Mouse (Mus musculus): ENCODE measurements around the gene Tnni3. TPM values are rescaled to one million over a fixed set of nuclear protein-coding genes. Genes with fewer than 3 reads are reported as not detected.
"Not testable (repeated sequence)": the region's sequence is repeated elsewhere in the genome, so short reads cannot be mapped to it uniquely, and the experiment has no call there.

Tnni3 gene
- polyA plus RNA-seq (2014; fragmentation: Nextera tagmentation; extraction: Ambion mirVana): 0.36 and 0.46 TPM in 2 replicates

GRCm38 (mm10) chr7:4524212-4524922 lies at the start of gene Tnni3:
Gene Tnni3, minus strand, starts transcription at chr7:4524229.
- H3K4me3 ChIP-seq (replicated peaks; ENCODE audit: low read length); H3K4me1 ChIP-seq (replicated peaks; ENCODE audit: control insufficient read depth, insufficient read depth, low read length); H3K27ac ChIP-seq; H3K27me3 ChIP-seq (ENCODE audit: control insufficient read depth, insufficient read depth, low read length); H3K4me2 ChIP-seq (replicated peaks); H3K36me3 ChIP-seq (replicated peaks; ENCODE audit: control insufficient read depth, insufficient read depth); H3K9me3 ChIP-seq (ENCODE audit: control insufficient read depth, low read length); ATAC-seq (ENCODE audit: low FRiP score); H3K9ac ChIP-seq: not testable (repeated sequence)
- peak; percentile 72 for DNase-seq (ENCODE audit: low spot score)
- 75% methylated on average over 15 of the region's 15 CpGs for WGBS

- H3K27ac ChIP-seq; H3K9ac ChIP-seq; H3K9me3 ChIP-seq (ENCODE audit: control insufficient read depth, low read length); H3K27me3 ChIP-seq (ENCODE audit: control insufficient read depth, insufficient read depth, low read length); H3K36me3 ChIP-seq (replicated peaks; ENCODE audit: control insufficient read depth, insufficient read depth); H3K4me2 ChIP-seq (replicated peaks); H3K4me3 ChIP-seq (replicated peaks; ENCODE audit: low read length); H3K4me1 ChIP-seq (replicated peaks; ENCODE audit: control insufficient read depth, insufficient read depth, low read length); DNase-seq (ENCODE audit: low spot score); ATAC-seq (ENCODE audit: low FRiP score): not testable (repeated sequence)
- 72% methylated on average over 2 of the region's 2 CpGs for WGBS
Observed at GRCm38 (mm10) chr7:4572361-4572760, 48.3 kb upstream of the Tnni3 start.

GRCm38 (mm10) chr7:4562660-4563059 lies 38.6 kb upstream of the Tnni3 start:
- no peak for ATAC-seq (ENCODE audit: low FRiP score)
- 97% methylated on average over 3 of the region's 3 CpGs for WGBS
- no peak for DNase-seq (ENCODE audit: low spot score)
- H3K4me2 ChIP-seq (replicated peaks): no peak overlapping the region
- H3K27ac ChIP-seq: no peak overlapping the region
- H3K36me3 ChIP-seq (replicated peaks; ENCODE audit: control insufficient read depth, insufficient read depth): no peaks in the 10 kb centered on the region
- H3K4me3 ChIP-seq (replicated peaks; ENCODE audit: low read length): no peak overlapping the region
- no peaks in the 10 kb centered on the region for H3K4me1 ChIP-seq (replicated peaks; ENCODE audit: control insufficient read depth, insufficient read depth, low read length)
- no peaks in the 10 kb centered on the region for H3K9me3 ChIP-seq (ENCODE audit: control insufficient read depth, low read length)
- H3K9ac ChIP-seq: no peak overlapping the region
- no peaks in the 10 kb centered on the region for H3K27me3 ChIP-seq (ENCODE audit: control insufficient read depth, insufficient read depth, low read length)

- Histone ChIP-seq H3K27me3 (ENCODE audit: control insufficient read depth, insufficient read depth, low read length) (no peaks in the 10 kb centered on the region), H3K27ac (peak overlapping the region; percentile 55), H3K9me3 (ENCODE audit: control insufficient read depth, low read length) (no peaks in the 10 kb centered on the region), H3K4me1 (replicated peaks; ENCODE audit: control insufficient read depth, insufficient read depth, low read length) (0 out of 2 replicates have a peak, but pooled peaks cover 2% of the 10 kb centered on the region), H3K4me2 (replicated peaks) (peak overlapping the region; percentile 39), H3K36me3 (replicated peaks; ENCODE audit: control insufficient read depth, insufficient read depth) (no peaks in the 10 kb centered on the region), H3K4me3 (replicated peaks; ENCODE audit: low read length) (peak overlapping the region; percentile 15; the same call in 1 of the 2 replicates), H3K9ac (peak overlapping the region; percentile 50)
- WGBS: 76% methylated on average over 6 of the region's 6 CpGs
- DNase-seq (ENCODE audit: low spot score) (no peak), ATAC-seq (ENCODE audit: low FRiP score) (peak; percentile 29; the same call in 1 of the 2 replicates)
Observed at GRCm38 (mm10) chr7:4557167-4557560, 33.1 kb upstream of the Tnni3 start.

- Histone ChIP-seq H3K9ac (peak overlapping the region; percentile 50), H3K4me3 (replicated peaks; ENCODE audit: low read length) (peak overlapping the region; percentile 15), H3K4me1 (replicated peaks; ENCODE audit: control insufficient read depth, insufficient read depth, low read length) (0 out of 2 replicates have a peak, but pooled peaks cover 2% of the 10 kb centered on the region), H3K36me3 (replicated peaks; ENCODE audit: control insufficient read depth, insufficient read depth) (no peaks in the 10 kb centered on the region), H3K27ac (peak overlapping the region; percentile 55), H3K9me3 (ENCODE audit: control insufficient read depth, low read length) (no peaks in the 10 kb centered on the region), H3K27me3 (ENCODE audit: control insufficient read depth, insufficient read depth, low read length) (no peaks in the 10 kb centered on the region), H3K4me2 (replicated peaks) (peak overlapping the region; percentile 39)
- 20% methylated on average over 15 of the region's 15 CpGs for WGBS
- peak; percentile 97 for ATAC-seq (ENCODE audit: low FRiP score)
- DNase-seq (ENCODE audit: low spot score): peak; percentile 93
Observed at GRCm38 (mm10) chr7:4556256-4557166, 32.5 kb upstream of the Tnni3 start.

GRCm38 (mm10) chr7:4547221-4547641 lies 23.2 kb upstream of the Tnni3 start, which contains the start of gene Syt5:
Gene Syt5, minus strand, starts transcription at chr7:4547541.
- DNase-seq (ENCODE audit: low spot score) (peak; percentile 83), ATAC-seq (ENCODE audit: low FRiP score) (peak; percentile 87)
- H3K27me3 ChIP-seq (ENCODE audit: control insufficient read depth, insufficient read depth, low read length): no peaks in the 10 kb centered on the region
- peak within 1 kb of the TSS; percentile 71 for H3K4me2 ChIP-seq (replicated peaks)
- H3K4me1 ChIP-seq (replicated peaks; ENCODE audit: control insufficient read depth, insufficient read depth, low read length): peaks cover 15% of the 10 kb centered on the region
- H3K4me3 ChIP-seq (replicated peaks; ENCODE audit: low read length): peak within 1 kb of the TSS; percentile 62
- WGBS: 4% methylated on average over 33 of the region's 33 CpGs
- no peaks in the 10 kb centered on the region for H3K9me3 ChIP-seq (ENCODE audit: control insufficient read depth, low read length)
- peak within 1 kb of the TSS; percentile 80 for H3K9ac ChIP-seq
- peaks cover 12% of the 10 kb centered on the region for H3K36me3 ChIP-seq (replicated peaks; ENCODE audit: control insufficient read depth, insufficient read depth)
- peak within 1 kb of the TSS; percentile 93 for H3K27ac ChIP-seq

- Histone ChIP-seq H3K9me3 (ENCODE audit: control insufficient read depth, low read length) (no peaks in the 10 kb centered on the region), H3K4me1 (replicated peaks; ENCODE audit: control insufficient read depth, insufficient read depth, low read length) (peaks cover 15% of the 10 kb centered on the region), H3K27ac (peak overlapping the region; percentile 93), H3K27me3 (ENCODE audit: control insufficient read depth, insufficient read depth, low read length) (no peaks in the 10 kb centered on the region), H3K9ac (peak overlapping the region; percentile 80), H3K4me2 (replicated peaks) (peak overlapping the region; percentile 71), H3K36me3 (replicated peaks; ENCODE audit: control insufficient read depth, insufficient read depth) (peaks cover 18% of the 10 kb centered on the region), H3K4me3 (replicated peaks; ENCODE audit: low read length) (peak overlapping the region; percentile 62)
- peak; percentile 92 for DNase-seq (ENCODE audit: low spot score)
- ATAC-seq (ENCODE audit: low FRiP score): peak; percentile 91
- under 1% methylated on average over 26 of the region's 26 CpGs for WGBS
Observed at GRCm38 (mm10) chr7:4546591-4547131, 22.6 kb upstream of the Tnni3 start.

- WGBS: 62% methylated on average over 15 of the region's 15 CpGs
- DNase-seq (ENCODE audit: low spot score) (no peak), ATAC-seq (ENCODE audit: low FRiP score) (no peak)
- Histone ChIP-seq H3K27me3 (ENCODE audit: control insufficient read depth, insufficient read depth, low read length) (no peaks in the 10 kb centered on the region), H3K4me2 (replicated peaks) (peak overlapping the region; percentile 71), H3K9ac (peak overlapping the region; percentile 80), H3K4me1 (replicated peaks; ENCODE audit: control insufficient read depth, insufficient read depth, low read length) (peaks cover 15% of the 10 kb centered on the region), H3K36me3 (replicated peaks; ENCODE audit: control insufficient read depth, insufficient read depth) (peaks cover 23% of the 10 kb centered on the region), H3K27ac (peak overlapping the region; percentile 93), H3K9me3 (ENCODE audit: control insufficient read depth, low read length) (no peaks in the 10 kb centered on the region), H3K4me3 (replicated peaks; ENCODE audit: low read length) (peak overlapping the region; percentile 62)
Observed at GRCm38 (mm10) chr7:4546050-4546449, 22.0 kb upstream of the Tnni3 start.

- no peak overlapping the region for H3K9ac ChIP-seq
- H3K27me3 ChIP-seq (ENCODE audit: control insufficient read depth, insufficient read depth, low read length): no peaks in the 10 kb centered on the region
- ATAC-seq (ENCODE audit: low FRiP score) (no peak), DNase-seq (ENCODE audit: low spot score) (no peak)
- no peak overlapping the region for H3K4me3 ChIP-seq (replicated peaks; ENCODE audit: low read length)
- H3K9me3 ChIP-seq (ENCODE audit: control insufficient read depth, low read length): no peaks in the 10 kb centered on the region
- WGBS: 38% methylated on average over 17 of the region's 17 CpGs
- H3K4me1 ChIP-seq (replicated peaks; ENCODE audit: control insufficient read depth, insufficient read depth, low read length): peaks cover 15% of the 10 kb centered on the region
- no peak overlapping the region for H3K27ac ChIP-seq
- H3K36me3 ChIP-seq (replicated peaks; ENCODE audit: control insufficient read depth, insufficient read depth): peaks cover 51% of the 10 kb centered on the region
- no peak overlapping the region for H3K4me2 ChIP-seq (replicated peaks)
Observed at GRCm38 (mm10) chr7:4542013-4542412, 18.0 kb upstream of the Tnni3 start.
